Comparison of ENCODE assay signal across 8 mouse cellular contexts in genomic region chr10:82240742-82241400, GRCm38 (mm10). TPM values are rescaled to one million over a fixed set of nuclear protein-coding genes. Genes with fewer than 3 reads are reported as not detected.
A peak's percentile ranks its signal among the peaks of the same experiment; 100 is the strongest.
DNase-seq lines count a peak whose midpoint lies in the region; ATAC-seq and TF ChIP-seq lines count a peak whose summit lies in the region.

TSS of gene Zfp938 (minus strand) at chr10:82241280.

- peak within 1 kb of the TSS; percentile 65 for H3K4me3 ChIP-seq in intestine, postnatal 0 days (ENCODE audit: low read depth, low read length)
- H3K4me3 ChIP-seq in midbrain, embryonic 10.5 days, result peak within 1 kb of the TSS; percentile 78

- 1% methylated on average over 27 of the region's 27 CpGs for WGBS in intestine, postnatal 0 days
- WGBS in midbrain, embryonic 10.5 days, result 5% methylated on average over 27 of the region's 27 CpGs

- H3K9me3 ChIP-seq in intestine, postnatal 0 days (ENCODE audit: control insufficient read depth), result no peaks in the 10 kb centered on the region
- peaks cover 34% of the 10 kb centered on the region for H3K9me3 ChIP-seq in midbrain, embryonic 10.5 days (replicated peaks)

- no peaks in the 10 kb centered on the region; the same call in 1 of the 2 replicates for H3K4me1 ChIP-seq in intestine, postnatal 0 days (replicated peaks; ENCODE audit: control insufficient read depth, insufficient read depth, low read length)
- peaks cover 10% of the 10 kb centered on the region for H3K4me1 ChIP-seq in midbrain, embryonic 10.5 days

- peak within 1 kb of the TSS; percentile 76 for H3K4me2 ChIP-seq in intestine, postnatal 0 days (replicated peaks; ENCODE audit: low read depth)

- peak within 1 kb of the TSS; percentile 59 for H3K9ac ChIP-seq in intestine, postnatal 0 days (ENCODE audit: low read depth, low read length)

- peak within 1 kb of the TSS; percentile 73 for H3K27ac ChIP-seq in intestine, postnatal 0 days (ENCODE audit: low read depth, low read length)
- H3K27ac ChIP-seq in midbrain, embryonic 10.5 days (replicated peaks), result peak within 1 kb of the TSS; percentile 91

- DNase-seq in adrenal gland, adult 8-10 months, result peak; percentile 77
- DNase-seq in embryo, embryonic 9.5 days (ENCODE audit: extremely low spot score), result peak; percentile 75
- peak; percentile 80 to 84 for DNase-seq in left cerebral cortex, postnatal 36 days (ENCODE audit: low spot score in 2 of 2)
- peak; percentile 84 for DNase-seq in midbrain, embryonic 10.5 days (ENCODE audit: low spot score)
- DNase-seq in right cerebral cortex, postnatal 36 days (ENCODE audit: low spot score in 2 of 2), result peak; percentile 80 to 87
- DNase-seq in yolk sac, embryonic 10.5 days (ENCODE audit: low spot score), result peak; percentile 85

- H3K36me3 ChIP-seq in intestine, postnatal 0 days (ENCODE audit: control insufficient read depth, insufficient read depth), result 0 out of 2 replicates have a peak, but pooled peaks cover 4% of the 10 kb centered on the region
- H3K36me3 ChIP-seq in midbrain, embryonic 10.5 days, result peaks cover 29% of the 10 kb centered on the region

- ATAC-seq in granulocyte monocyte progenitor cell, adult 5-6 weeks (replicated peaks; ENCODE audit: poor library complexity, severe bottlenecking), result peak; percentile 100
- ATAC-seq in intestine, postnatal 0 days, result peak; percentile 99

- no peaks in the 10 kb centered on the region for H3K27me3 ChIP-seq in intestine, postnatal 0 days (replicated peaks; ENCODE audit: control insufficient read depth, insufficient read depth, low read length)
- no peaks in the 10 kb centered on the region for H3K27me3 ChIP-seq in midbrain, embryonic 10.5 days (ENCODE audit: low read depth, poor library complexity, severe bottlenecking)

- no peak for TF ChIP-seq CTCF in intestine, postnatal 0 days (IDR thresholded peaks at IDR 0.05; ENCODE audit: low read depth)

- intact Hi-C loops in left cerebral cortex, postnatal 36 days (cut with DNase I), result no loop called here

RNA-seq across cellular contexts. Expression of gene Zfp938, which starts in this region (rescaled TPM):
- 10 to 100 TPM in 2 of 4 experiments, 1 to 10 TPM in 2; 7.7 to 13.5 (median 9.9) TPM for total RNA-seq in adrenal gland, adult 8-10 months (2022)
- 6.5 and 7.7 TPM in 2 replicates for total RNA-seq in granulocyte monocyte progenitor cell, adult 5-6 weeks (2014; fragmentation: Nextera tagmentation)
- total RNA-seq in granulocyte monocyte progenitor cell, adult 5-6 weeks (2017), result 5.8 and 5.9 TPM in 2 replicates
- polyA plus RNA-seq in intestine, postnatal 0 days (2015; fragmentation: Nextera tagmentation; extraction: Ambion mirVana), result 9.4 and 9.7 TPM in 2 replicates
- total RNA-seq in left cerebral cortex, postnatal 36 days (2021), result 10 to 100 TPM; 18.8 to 22.3 TPM
- polyA plus RNA-seq in midbrain, embryonic 10.5 days (2016; fragmentation: Nextera tagmentation; extraction: Ambion mirVana), result 16.0 and 16.2 TPM in 2 replicates

Comparison
In these comparisons a context has a peak if more than half of its experiments do, and no peak if none do; other contexts are left out.
1. Peak in every context shown above with its lines: DNase-seq, ATAC-seq, H3K4me3 ChIP-seq and H3K27ac ChIP-seq.